Mouse (Mus musculus) erythroblast, adult 5-6 weeks (primary cell): ENCODE results near the gene Hist1h2ae. TPM values are rescaled to one million over a fixed set of nuclear protein-coding genes. Genes with fewer than 3 reads are reported as not detected.
A peak's percentile ranks its signal among the peaks of the same experiment; 100 is the strongest.
"Not testable (repeated sequence)": the region's sequence is repeated elsewhere in the genome, so short reads cannot be mapped to it uniquely, and the experiment has no call there.

ENCODE experiments used
- ATAC-seq: replicated peaks from 2 replicates; pipeline ENCODE4 v1.8.0; 2016; ENCODE audit warnings: moderate number of reproducible peaks, mild to moderate bottlenecking, moderate TSS enrichment, inconsistent platforms; ENCODE audit not compliant: poor library complexity, low FRiP score, severe bottlenecking
- total RNA-seq, 2 experiments: library from RNA; stranded (forward) in 1 of 2; stranded (reverse) in 1 of 2; fragments of 150-400 nt in 1 of 2; fragments of 200-764, 138-1000 nt in 1 of 2; gene quantifications; 2 replicates each; pipeline versions ENCODE4 v1.2.3 to v1.2.4; 2015 to 2017; ENCODE audit warnings: low replicate concordance in 2 of 2

Hist1h2ae gene
- total RNA-seq, 2 experiments from 2014 or later = 175 TPM; not detected in 1

DNA sequence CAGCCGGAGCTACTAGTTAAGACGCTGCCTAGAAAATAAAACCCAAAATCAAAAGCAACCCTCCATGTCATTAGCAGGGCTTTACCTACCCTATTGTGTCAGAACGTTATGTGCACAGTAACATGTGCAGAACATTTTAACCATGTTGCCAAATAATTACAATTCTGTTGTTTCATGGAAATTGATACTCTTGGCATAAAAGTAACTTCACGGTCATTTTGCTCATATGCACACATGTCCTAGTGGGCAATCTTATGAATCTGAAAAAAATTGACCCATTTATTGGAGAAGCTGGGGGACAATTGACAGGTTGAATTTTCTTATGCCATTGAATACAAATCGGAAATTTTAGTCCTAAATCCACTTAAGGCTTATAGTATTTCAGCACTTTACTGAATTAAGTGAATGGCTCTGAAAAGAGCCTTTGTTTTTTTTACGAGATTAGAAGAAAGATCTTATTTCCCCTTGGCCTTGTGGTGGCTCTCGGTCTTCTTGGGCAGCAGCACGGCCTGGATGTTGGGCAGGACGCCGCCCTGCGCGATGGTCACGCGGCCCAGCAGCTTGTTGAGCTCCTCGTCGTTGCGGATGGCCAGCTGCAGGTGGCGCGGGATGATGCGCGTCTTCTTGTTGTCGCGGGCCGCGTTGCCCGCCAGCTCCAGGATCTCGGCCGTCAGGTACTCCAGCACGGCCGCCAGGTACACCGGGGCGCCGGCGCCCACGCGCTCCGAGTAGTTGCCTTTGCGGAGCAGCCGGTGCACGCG lies 579 bp downstream of the Hist1h2ae start:
- ATAC-seq = not testable (repeated sequence)

DNA sequence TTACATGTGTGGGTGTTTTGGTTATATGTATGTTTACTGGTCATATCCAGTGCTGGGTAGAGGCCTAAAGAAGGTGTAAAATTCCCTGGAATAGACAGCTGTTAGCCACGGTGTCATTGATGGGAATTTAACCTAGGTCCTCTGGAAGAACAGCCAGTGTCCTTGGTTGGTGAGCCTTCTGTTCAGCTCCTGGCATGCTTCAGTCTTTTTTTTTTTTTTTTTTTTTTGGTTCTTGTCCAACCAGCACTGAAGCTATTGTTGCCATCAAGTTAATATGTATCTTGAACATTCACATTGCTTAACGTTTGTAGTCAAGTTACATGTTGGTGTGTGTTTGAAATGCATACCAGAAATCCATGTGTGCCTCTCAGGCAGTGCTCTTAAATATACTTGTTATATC lies 6.5 kb downstream of the Hist1h2ae start:
- no peak for ATAC-seq

DNA sequence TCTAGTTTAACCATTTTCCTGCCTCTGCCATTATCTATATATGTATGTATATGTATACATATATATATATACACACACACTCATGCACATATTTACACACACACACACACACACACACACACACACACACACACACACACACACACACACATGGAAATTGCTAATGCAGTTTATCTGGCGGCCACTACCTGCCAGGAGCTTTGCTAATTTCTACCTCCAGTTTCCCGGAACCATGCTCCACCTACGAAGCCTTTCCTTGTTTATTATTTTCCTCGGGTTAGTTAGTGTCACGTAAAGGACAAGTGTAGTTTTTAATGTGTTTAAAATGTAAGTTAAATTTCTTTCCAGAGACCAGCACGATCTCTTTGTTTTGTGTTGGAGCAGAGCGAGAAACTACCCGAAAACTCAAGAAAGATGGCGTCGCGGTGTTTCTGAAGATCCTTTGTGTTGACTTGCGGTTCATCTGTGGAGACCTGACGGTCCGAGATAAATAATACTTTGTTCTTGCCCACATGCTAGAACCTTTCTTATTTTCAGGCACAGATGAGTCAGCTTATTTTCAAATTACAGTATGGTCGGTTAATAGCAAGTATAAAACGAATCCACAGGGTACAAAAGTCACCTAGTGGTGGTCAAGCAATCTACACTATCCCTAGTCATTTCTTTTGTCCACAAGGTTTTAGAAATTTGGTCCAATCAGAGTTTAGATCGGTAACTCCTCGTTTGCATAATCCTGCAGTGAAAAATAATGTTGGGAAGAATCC lies 8.1 kb downstream of the Hist1h2ae start:
- peak; percentile 51 for ATAC-seq

DNA sequence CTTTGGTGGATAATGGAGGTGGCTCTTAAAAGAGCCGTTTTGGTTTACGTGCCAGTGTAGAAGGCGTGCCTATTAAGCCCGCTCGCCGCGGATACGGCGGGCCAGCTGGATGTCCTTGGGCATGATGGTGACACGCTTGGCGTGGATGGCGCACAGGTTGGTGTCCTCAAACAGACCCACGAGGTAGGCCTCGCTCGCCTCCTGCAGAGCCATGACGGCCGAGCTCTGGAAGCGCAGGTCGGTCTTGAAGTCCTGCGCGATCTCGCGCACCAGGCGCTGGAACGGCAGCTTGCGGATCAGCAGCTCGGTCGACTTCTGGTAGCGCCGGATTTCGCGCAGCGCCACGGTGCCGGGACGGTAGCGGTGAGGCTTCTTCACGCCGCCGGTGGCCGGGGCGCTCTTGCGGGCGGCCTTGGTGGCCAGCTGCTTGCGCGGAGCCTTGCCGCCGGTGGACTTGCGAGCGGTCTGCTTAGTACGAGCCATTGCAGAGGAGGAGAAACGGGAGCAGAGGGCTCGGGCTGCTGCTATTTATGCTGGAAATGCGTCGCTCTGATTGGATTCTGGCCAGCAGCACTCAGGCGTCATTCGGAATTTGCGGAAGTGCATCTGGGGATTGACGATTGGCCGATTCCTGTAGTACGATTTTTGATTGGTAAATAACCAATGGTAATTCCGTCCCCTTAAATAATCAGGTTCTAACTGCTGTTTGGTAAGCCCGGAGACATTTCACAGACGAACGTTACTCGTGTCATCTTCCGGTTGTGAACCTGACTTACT lies 8.9 kb downstream of the Hist1h2ae start, which contains the start of gene Hist1h3e:
TSS of gene Hist1h3e (minus strand) at position 487 of the 777 bp plus-strand sequence.
- peak; percentile 91 for ATAC-seq

DNA sequence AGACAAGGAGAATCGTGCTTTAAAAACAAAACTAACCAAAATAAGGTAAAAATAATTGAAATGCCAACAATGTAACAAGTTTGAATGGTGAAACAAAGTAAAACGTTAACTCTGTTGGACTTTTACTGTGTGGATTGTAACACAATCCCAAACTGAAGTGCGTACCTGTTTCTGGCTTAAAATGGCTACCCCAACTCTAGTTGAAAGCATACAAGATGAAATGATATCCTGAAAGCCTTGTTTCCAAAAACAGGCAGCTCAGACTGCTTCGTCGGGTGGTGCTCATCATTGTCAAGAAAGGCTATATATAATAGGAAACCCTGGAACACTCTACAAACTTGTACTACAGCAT lies 9.5 kb downstream of the Hist1h2ae start:
- peak; percentile 55 for ATAC-seq

DNA sequence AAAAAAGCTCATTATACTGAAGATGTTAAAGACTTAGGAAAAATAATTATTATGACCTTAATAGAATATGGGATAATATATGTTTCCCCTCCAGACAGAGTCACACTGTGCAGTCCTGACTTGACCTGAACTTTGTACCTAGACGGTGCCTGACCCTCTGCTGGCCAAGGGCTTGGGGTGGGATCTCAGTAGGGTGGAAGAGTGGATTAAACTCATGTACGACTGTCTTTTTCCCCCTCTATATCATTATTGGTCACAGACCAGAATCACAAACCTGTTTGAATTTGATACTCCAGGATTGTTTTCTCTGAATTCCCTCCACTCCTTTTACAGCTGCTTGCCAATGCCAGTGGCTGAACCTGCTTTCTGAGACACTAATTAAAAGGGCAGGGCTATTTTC lies 10.3 kb downstream of the Hist1h2ae start:
- ATAC-seq = not testable (repeated sequence)

DNA sequence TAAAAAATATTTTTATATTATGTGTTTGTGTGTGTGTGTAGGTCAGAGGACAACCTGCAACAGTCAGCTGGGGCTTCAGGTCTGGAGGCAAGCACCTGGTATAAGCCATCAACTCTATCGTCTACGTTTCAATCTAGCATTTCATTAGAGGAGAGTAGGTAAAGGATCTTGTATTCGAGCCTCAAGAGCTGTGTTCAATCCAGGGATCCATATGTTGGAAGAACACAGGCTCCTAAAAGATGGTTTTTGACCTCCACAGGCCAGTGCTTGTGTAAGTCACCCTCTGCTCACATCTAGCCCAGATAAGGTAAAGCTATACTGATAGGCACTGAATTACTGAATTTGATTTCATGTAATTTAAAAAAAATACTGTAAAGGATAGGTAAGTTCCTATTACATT lies 14.1 kb downstream of the Hist1h2ae start:
- ATAC-seq = no peak

DNA sequence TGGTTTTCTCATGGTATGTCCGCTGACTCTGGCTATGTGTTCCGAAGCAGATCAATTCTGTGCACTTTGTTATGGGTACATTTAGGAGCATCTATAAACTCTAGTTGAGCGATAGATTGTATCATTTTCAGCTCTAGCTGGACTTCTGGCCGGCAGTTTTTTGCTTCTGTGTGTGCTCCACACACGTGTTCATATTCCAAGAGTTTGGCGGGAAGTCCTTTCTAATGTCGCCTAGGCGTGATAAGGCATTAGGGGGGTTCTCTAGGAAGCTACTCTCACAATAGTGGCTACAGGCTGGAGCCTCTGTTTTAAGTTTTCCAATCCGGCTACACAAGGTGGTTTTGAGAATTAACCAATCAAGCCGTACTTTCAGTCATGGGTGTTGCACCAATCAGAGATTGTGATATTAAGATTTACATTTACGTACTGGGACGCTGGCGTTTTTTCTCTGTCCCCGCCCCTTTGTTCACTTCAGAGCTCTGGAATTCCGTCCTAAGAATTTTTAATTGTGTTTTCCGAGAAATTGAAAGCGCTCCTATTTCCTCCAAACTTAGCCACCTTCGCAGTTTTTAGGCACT lies 15.1 kb downstream of the Hist1h2ae start:
- ATAC-seq = peak; percentile 56

DNA sequence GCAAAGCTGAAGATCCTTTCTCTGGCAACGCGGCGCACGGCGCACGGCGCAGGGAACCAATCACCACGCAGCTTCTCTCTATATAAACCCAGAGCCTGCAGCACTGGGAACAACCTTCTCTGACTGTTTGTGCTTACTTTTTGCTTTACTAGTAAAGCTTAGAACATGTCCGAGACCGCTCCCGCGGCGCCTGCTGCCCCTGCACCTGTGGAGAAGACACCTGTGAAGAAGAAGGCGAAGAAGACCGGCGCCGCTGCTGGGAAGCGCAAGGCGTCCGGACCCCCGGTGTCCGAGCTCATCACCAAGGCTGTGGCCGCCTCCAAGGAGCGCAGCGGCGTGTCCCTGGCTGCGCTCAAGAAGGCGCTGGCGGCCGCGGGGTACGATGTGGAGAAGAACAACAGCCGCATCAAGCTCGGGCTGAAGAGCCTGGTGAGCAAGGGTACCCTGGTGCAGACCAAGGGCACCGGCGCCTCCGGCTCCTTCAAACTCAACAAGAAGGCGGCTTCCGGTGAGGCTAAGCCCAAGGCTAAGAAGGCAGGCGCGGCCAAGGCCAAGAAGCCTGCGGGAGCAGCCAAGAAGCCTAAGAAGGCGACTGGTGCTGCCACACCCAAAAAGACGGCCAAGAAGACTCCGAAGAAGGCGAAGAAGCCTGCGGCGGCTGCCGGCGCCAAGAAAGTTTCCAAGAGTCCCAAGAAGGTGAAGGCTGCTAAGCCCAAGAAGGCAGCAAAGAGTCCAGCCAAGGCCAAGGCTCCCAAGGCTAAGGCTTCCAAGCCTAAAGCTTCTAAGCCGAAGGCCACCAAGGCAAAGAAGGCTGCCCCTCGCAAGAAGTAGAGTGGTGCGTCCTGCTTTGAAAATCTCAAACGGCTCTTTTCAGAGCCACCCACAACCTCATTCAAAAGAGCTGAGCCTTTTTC lies 15.8 kb downstream of the Hist1h2ae start:
- peak; percentile 57 for ATAC-seq

DNA sequence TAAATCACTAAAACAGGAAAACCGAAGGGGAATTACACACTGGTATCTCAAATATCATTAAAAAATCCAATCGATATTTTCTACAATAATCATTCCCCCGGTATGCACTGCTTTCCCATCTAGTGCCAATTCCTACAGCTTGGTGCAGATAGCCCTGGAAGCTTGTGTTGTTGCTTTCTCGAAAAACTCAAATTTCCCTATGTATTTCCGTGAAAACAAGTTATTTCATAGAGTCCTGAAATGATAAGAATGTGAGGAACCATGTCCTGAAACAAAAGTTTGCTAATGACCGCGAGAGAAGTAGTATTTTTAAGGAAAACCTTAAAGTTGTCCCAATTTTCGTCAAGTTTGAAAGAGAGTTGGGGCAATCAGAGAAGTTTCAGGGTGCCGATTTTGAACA lies 16.6 kb downstream of the Hist1h2ae start:
- ATAC-seq = no peak

DNA sequence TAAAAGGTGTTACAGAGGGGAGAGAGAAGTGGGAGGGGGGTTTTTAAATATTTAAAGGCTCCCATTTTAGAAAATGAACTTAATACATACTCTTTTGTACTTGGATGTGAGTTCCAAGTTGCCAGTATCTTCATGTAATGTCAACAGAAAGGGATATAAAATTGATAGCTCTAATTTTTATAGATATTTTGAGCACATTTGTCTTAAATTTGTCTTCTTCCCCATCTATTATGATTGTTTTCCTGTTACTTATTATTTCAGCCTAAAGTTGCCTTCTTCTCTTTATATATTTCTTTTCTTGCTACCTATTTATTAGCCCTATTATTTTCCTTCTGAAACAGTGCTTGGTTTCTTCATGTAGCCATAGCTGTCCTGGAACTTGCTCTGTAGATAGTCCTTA lies 18.1 kb downstream of the Hist1h2ae start, which contains the start of gene Hist1h1d:
TSS of gene Hist1h1d (plus strand) at position 301 of the 400 bp plus-strand sequence.
- no peak for ATAC-seq

DNA sequence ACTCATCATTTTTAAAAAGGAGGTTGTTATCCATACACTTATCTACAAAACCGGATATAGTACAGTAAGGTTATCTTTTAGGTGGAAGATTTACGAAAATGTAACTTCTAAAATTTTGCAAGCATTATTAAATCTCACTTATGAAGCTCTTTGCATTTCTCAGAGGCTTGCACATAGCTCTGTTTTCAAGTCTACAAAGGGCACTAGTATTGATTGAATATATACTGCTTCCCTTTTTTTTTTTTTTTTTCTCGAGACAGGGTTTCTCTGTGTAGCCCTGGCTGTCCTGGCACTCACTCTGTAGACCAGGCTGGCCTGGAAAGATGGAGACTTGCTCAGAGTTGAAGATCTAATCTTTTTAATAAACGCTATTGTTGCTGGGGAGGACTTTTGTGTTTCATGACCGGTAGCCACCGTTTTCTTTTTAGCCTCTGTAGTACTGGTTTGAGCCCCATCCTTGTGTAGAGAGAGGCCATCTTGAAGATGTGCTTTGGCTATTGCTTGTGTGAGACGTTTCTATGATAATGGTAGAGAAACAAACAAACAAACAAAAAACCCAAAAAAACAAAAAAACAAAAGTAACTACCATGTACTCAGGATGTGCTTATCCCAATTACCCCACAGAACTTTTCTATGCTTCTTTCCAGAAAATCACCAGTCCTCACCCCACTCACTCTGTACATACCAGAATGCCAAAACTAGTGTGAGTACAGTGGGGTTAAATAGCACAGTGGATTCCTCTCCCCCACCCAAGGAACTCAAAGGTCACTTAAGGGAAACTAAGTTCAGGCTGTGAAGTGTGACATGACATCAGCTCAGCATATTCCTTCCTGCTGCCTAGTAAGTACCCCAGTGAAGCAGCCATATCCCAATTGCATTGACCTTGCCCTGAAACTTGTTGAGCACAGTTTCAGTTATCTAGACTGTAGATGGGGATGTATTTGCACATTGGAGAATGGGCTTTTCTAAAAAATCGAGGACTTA lies 18.8 kb downstream of the Hist1h2ae start:
- ATAC-seq = no peak

DNA sequence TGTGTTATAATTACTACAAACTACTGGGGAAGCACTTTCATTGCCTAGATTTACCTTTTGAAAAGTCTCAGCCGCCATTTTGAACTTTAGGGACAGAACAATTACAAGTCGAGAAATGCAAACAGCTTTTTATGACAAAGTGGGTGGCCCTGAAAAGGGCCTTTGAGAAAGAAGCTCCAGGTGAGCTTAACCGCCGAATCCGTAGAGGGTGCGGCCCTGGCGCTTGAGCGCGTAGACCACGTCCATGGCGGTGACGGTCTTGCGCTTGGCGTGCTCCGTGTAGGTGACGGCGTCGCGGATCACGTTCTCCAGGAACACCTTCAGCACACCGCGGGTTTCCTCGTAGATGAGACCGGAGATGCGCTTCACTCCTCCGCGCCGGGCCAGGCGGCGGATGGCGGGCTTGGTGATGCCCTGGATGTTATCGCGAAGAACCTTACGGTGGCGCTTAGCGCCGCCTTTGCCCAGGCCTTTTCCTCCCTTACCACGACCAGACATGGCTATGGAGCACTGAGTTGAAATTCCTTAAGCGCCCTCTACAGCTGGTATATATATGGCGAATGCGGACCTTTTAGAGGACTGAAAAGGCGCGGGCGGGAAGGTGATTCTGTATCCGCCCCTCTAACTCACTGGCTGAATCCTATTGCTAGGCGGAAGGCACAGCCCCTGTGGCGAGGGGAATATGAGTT lies 19.7 kb downstream of the Hist1h2ae start, which contains the start of gene Hist1h4f:
TSS of gene Hist1h4f (minus strand) at position 503 of the 689 bp plus-strand sequence.
- ATAC-seq = peak; percentile 51

DNA sequence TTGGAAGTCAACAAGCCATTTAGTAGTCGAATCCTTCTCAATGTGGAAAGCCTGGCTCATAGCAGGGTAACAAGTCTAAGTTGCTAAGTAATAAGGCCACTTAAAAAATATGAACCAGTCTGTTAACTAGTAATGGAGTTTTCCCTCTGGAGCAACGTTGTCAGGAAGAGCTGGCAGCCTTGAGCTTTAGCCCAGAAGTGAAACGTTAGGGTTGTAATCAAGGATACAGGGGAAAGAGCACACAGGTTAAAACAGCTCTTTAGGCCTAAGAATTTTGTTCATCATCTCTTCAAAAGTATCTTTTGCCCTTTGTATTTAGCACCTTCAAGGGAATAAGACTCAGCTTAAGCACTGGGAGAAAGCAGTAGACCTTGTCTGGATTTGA lies 20.3 kb downstream of the Hist1h2ae start:
- ATAC-seq = peak; percentile 4; the same call in 1 of the 2 replicates

DNA sequence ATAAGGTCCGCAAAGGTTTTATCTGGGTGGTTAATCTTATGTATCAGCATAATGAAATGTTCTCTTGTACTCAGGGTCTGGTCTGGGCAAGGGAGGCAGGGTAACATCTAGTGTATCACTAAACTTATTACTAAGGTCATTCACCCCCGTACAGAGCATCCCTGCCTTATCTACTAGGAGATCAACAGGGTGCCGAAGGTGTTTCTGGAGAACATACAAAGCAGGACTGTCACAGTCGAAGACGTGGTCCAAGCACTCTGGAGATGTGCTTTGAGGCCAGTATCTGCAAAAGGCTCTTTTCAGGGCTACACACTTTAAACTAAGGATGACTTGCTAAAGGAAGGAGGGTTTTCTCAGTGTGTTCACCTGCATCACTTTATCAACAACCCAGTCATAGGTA lies 24.3 kb downstream of the Hist1h2ae start:
- ATAC-seq = no peak

DNA sequence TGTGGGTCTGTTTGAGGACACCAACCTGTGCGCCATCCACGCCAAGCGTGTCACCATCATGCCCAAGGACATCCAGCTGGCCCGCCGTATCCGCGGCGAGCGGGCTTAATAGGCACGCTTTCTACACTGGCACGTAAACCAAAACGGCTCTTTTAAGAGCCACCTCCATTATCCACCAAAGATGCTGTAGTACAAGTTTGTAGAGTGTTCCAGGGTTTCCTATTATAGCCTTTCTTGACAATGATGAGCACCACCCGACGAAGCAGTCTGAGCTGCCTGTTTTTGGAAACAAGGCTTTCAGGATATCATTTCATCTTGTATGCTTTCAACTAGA lies 26.3 kb downstream of the Hist1h2ae start:
- ATAC-seq = peak; percentile 38
